Mouse (Mus musculus) myocyte (in vitro differentiated cells): ENCODE results near the gene Psd. TPM values are rescaled to one million over a fixed set of nuclear protein-coding genes. Genes with fewer than 3 reads are reported as not detected.

Experiments
- H3K27me3 ChIP-seq: one replicate; pipeline ENCODE4 v1.6.1; 2011; ENCODE audit not compliant: control insufficient read depth, insufficient read depth, insufficient read length
- H3K36me3 ChIP-seq: one replicate; pipeline ENCODE4 v1.6.1; 2011; ENCODE audit not compliant: control insufficient read depth, insufficient read depth
- H3K4me2 ChIP-seq: one replicate; pipeline ENCODE4 v1.6.1; 2011; ENCODE audit warnings: low read depth, control low read depth
- H3K4me3 ChIP-seq: one replicate; pipeline ENCODE4 v1.5.1; 2011; ENCODE audit warnings: mild to moderate bottlenecking, control low read depth, moderate library complexity
- H3K79me2 ChIP-seq: one replicate; pipeline ENCODE4 v1.6.1; 2011; ENCODE audit not compliant: control insufficient read depth, insufficient read depth
- H3ac ChIP-seq: one replicate; pipeline ENCODE4 v1.6.1; 2011; ENCODE audit not compliant: control insufficient read depth, insufficient read length
- CEBPB ChIP-seq: IDR thresholded peaks from 2 replicates; pipeline ENCODE4 v1.6.1; 2011; ENCODE audit warnings: mild to moderate bottlenecking, moderate library complexity; ENCODE audit not compliant: poor library complexity, insufficient read depth, severe bottlenecking
- E2F4 ChIP-seq: IDR thresholded peaks from one replicate; pipeline ENCODE4 v1.6.1; 2011; ENCODE audit warnings: mild to moderate bottlenecking, control low read depth, moderate library complexity; ENCODE audit not compliant: insufficient read depth
- MAX ChIP-seq: IDR thresholded peaks from one replicate; pipeline ENCODE4 v1.6.1; 2011; ENCODE audit warnings: low read depth, mild to moderate bottlenecking, control low read depth
- MYOD1 ChIP-seq, 3 experiments: IDR thresholded peaks; one replicate each; pipeline ENCODE4 v1.6.1; 2011; ENCODE audit warnings: control low read depth in 2 of 3, low read depth in 2 of 3, mild to moderate bottlenecking in 2 of 3, moderate library complexity in 1 of 3; ENCODE audit not compliant: insufficient read length in 2 of 3, control insufficient read depth in 1 of 3
- MYOG ChIP-seq, 3 experiments: IDR thresholded peaks; one replicate each; pipeline ENCODE4 v1.6.1; 2011; ENCODE audit warnings: control low read depth in 2 of 3, low read depth in 2 of 3, mild to moderate bottlenecking in 2 of 3; ENCODE audit not compliant: insufficient read length in 2 of 3, control insufficient read depth in 1 of 3, insufficient read depth in 1 of 3
- POLR2A ChIP-seq: IDR thresholded peaks from one replicate; pipeline ENCODE4 v1.6.1; 2011; ENCODE audit warnings: low read depth, mild to moderate bottlenecking, control low read depth, moderate library complexity; ENCODE audit not compliant: insufficient read length
- POLR2AphosphoS2 ChIP-seq: IDR thresholded peaks from one replicate; pipeline ENCODE4 v1.6.1; 2011; ENCODE audit warnings: low read depth, control low read depth; ENCODE audit not compliant: insufficient read length
- REST ChIP-seq: IDR thresholded peaks from one replicate; pipeline ENCODE4 v1.6.1; 2011; ENCODE audit warnings: mild to moderate bottlenecking, control low read depth, moderate library complexity; ENCODE audit not compliant: insufficient read depth, insufficient read length
- SRF ChIP-seq: IDR thresholded peaks from one replicate; pipeline ENCODE4 v1.6.1; 2011; ENCODE audit warnings: low read depth; ENCODE audit not compliant: control insufficient read depth, insufficient read length
- TCF12 ChIP-seq: IDR thresholded peaks from one replicate; pipeline ENCODE4 v1.6.1; 2011; ENCODE audit warnings: mild to moderate bottlenecking, control low read depth; ENCODE audit not compliant: poor library complexity, insufficient read depth, severe bottlenecking
- TCF3 ChIP-seq: IDR thresholded peaks from one replicate; pipeline ENCODE4 v1.6.1; 2011; ENCODE audit warnings: low read depth, control low read depth; ENCODE audit not compliant: insufficient read length
- USF1 ChIP-seq: IDR thresholded peaks from one replicate; pipeline ENCODE4 v1.6.1; 2011; ENCODE audit warnings: low read depth, mild to moderate bottlenecking, control low read depth, moderate library complexity
- polyA plus RNA-seq: library from polyadenylated mRNA; unstranded; fragments of >200 nt; fragmentation: generic; extraction: Trizol; gene quantifications from one replicate; pipeline ENCODE4 v1.2.1, GENCODE M21; 2012; ENCODE audit warnings: missing spikeins

Psd gene
- polyA plus RNA-seq, 1 experiment: 11.7 TPM

- no peak overlapping the region for H3K4me2 ChIP-seq
- no peaks in the 10 kb centered on the region for H3K27me3 ChIP-seq
- TF ChIP-seq USF1: no peak
- no peak for TF ChIP-seq POLR2A
- no peak for TF ChIP-seq MYOG (IDR thresholded peaks at IDR 0.05; ENCODE audit: control insufficient read depth in 1 of 3, insufficient read depth in 1 of 3, insufficient read length in 2 of 3, low read depth in 2 of 3)
- TF ChIP-seq TCF3: no peak
- peaks cover 6% of the 10 kb centered on the region for H3K36me3 ChIP-seq
- H3K4me3 ChIP-seq: no peak overlapping the region
- no peak overlapping the region for H3ac ChIP-seq
- peaks cover 8% of the 10 kb centered on the region for H3K79me2 ChIP-seq
These were observed 24.4 kb downstream of the Psd start for GRCm38 (mm10) chr19:46302551-46302950.

DNA sequence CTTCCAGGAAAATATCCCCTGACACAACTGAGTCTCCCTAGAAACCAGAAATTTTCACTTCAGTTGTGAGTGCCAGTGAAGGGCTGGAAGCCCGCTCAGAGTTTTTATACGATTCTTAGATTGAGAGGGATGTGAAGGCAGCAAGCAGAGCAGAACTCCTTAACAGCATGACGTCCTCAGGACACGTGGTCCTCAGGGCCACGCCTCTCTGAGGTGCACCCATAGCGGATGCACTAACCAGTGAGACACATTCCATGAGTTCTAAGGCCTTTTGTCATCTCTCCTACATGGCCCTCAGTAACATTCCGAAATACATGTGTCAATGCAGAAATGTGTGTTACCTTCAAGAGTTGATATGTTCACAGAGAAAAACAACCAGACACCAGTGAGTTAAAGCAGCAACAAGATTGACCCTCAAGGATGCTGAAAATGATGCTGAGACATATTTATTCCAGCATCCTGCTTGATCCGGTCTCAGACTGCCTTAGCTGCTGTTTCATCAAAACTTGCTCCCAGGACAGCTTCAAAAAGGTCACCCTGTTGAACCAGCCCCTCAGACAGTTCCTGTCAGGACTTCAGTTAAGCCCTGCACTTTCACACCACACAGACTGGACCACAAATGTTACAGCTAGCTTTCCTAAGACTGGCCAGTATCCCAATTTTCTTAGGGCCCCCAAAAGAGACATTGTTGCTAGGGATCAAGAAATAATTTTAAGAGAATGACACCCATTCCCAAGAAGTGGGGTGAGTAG lies 26.5 kb downstream of the Psd start:
- H3ac ChIP-seq: no peak overlapping the region
- H3K4me3 ChIP-seq: no peak overlapping the region
- no peak overlapping the region for H3K4me2 ChIP-seq
- no peaks in the 10 kb centered on the region for H3K79me2 ChIP-seq
- no peaks in the 10 kb centered on the region for H3K36me3 ChIP-seq
- TF ChIP-seq MYOG (IDR thresholded peaks at IDR 0.05; ENCODE audit: control insufficient read depth in 1 of 3, insufficient read depth in 1 of 3, insufficient read length in 2 of 3, low read depth in 2 of 3) (no peak), SRF (no peak), E2F4 (no peak), USF1 (peak; percentile 47), POLR2A (no peak)
- H3K27me3 ChIP-seq: no peaks in the 10 kb centered on the region

GRCm38 (mm10) chr19:46296938-46297337 lies 30.0 kb downstream of the Psd start:
- H3K4me2 ChIP-seq: no peak overlapping the region
- no peak overlapping the region for H3K4me3 ChIP-seq
- no peak for TF ChIP-seq REST
- no peak for TF ChIP-seq POLR2A
- H3K27me3 ChIP-seq: no peaks in the 10 kb centered on the region
- H3K36me3 ChIP-seq: no peaks in the 10 kb centered on the region
- no peak overlapping the region for H3ac ChIP-seq
- no peaks in the 10 kb centered on the region for H3K79me2 ChIP-seq

DNA sequence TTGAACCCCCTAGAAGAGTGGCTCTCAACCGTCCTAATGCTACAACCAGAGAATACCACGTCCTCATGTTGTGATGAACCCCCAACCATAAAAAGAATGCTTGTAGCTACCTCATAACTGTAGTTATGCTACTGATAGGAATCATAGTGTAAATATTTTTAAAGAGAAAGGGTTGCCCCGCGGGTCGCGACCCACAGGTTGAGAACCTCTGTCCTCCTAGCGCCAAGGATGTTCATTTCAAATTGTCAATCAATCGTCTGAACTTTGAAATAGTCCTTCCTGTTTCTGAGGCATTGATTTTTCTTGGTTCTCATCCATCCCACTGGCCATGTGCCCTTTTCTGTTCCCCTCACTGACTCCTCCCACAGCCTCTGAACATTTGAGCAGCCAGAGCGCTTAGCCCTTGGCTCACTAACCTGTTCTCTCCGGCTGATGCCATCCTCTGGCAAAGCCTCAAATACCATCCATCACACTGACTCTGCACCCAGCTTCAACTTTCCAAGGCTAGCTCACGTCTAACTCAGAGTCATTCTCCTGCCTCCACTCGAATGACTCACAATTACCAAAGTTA lies 36.3 kb downstream of the Psd start:
- Histone ChIP-seq H3K4me3 (no peak overlapping the region), H3K36me3 (no peaks in the 10 kb centered on the region), H3K79me2 (no peaks in the 10 kb centered on the region), H3K4me2 (no peak overlapping the region), H3ac (no peak overlapping the region), H3K27me3 (no peaks in the 10 kb centered on the region)
- TF ChIP-seq POLR2A (no peak), CEBPB (no peak), MAX (no peak), E2F4 (no peak), MYOD1 (IDR thresholded peaks at IDR 0.05; ENCODE audit: control insufficient read depth in 1 of 3, insufficient read length in 2 of 3, low read depth in 2 of 3) (no peak), POLR2AphosphoS2 (no peak)

DNA sequence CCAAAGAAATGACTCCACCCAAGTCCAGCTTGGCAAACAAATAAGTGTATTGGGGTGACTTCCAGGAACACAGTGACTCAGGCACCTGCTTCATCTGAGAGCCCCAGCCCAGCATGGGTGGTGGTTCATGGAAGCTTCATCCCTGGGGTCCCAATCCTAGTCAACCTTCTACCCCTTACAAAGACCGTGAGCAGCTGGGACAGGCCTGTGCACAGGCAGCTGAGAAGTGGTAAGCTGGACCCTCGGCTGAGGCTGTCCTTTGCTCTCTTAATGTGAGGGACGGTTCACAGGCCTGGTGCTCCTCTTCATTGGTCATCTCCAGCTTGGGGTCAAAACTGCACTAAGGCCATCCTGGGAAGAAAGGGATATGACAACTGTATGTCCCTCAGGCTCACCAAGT lies 39.4 kb downstream of the Psd start:
- H3K4me3 ChIP-seq: no peak overlapping the region
- peaks cover 20% of the 10 kb centered on the region for H3K36me3 ChIP-seq
- H3K79me2 ChIP-seq: no peaks in the 10 kb centered on the region
- H3ac ChIP-seq: no peak overlapping the region
- no peaks in the 10 kb centered on the region for H3K27me3 ChIP-seq
- TF ChIP-seq TCF3 (no peak), POLR2A (no peak), MAX (no peak), TCF12 (no peak), MYOD1 (IDR thresholded peaks at IDR 0.05; ENCODE audit: control insufficient read depth in 1 of 3, insufficient read length in 2 of 3, low read depth in 2 of 3) (no peak), E2F4 (no peak), CEBPB (no peak), MYOG (IDR thresholded peaks at IDR 0.05; ENCODE audit: control insufficient read depth in 1 of 3, insufficient read depth in 1 of 3, insufficient read length in 2 of 3, low read depth in 2 of 3) (no peak), POLR2AphosphoS2 (no peak), USF1 (no peak), REST (no peak), SRF (no peak)
- H3K4me2 ChIP-seq: no peak overlapping the region
